Mouse (Mus musculus) liver, embryonic 11.5 days (tissue): ENCODE measurements around the gene Fam69a. TPM values are rescaled to one million over a fixed set of nuclear protein-coding genes. Genes with fewer than 3 reads are reported as not detected.

ENCODE experiments used
- ATAC-seq: fragments of 200-750 bp; cut with Nextera tagmentation; replicated peaks from 2 replicates; pipeline ENCODE4 v1.8.0; 2017; ENCODE audit warnings: moderate number of reproducible peaks, mild to moderate bottlenecking, moderate TSS enrichment, moderate library complexity; ENCODE audit not compliant: low FRiP score
- DNase-seq: peaks from one replicate; pipeline ENCODE4 v3.0.0-alpha.2; 2017; ENCODE audit warnings: low spot score
- H3K27ac ChIP-seq: fragments of 300-500 bp; sonication (generic); 2 replicates; pipeline ENCODE4 v1.5.1; 2014; ENCODE audit warnings: mild to moderate bottlenecking, low read depth, low read length, control low read depth
- H3K27me3 ChIP-seq: fragments of 300-500 bp; sonication (generic); replicated peaks from 2 replicates; pipeline ENCODE4 v1.6.1; 2014; ENCODE audit warnings: low read length, mixed read lengths; ENCODE audit not compliant: control insufficient read depth, insufficient read depth
- H3K36me3 ChIP-seq: fragments of 300-500 bp; sonication (generic); 2 replicates; pipeline ENCODE4 v1.6.1; 2014; ENCODE audit warnings: mild to moderate bottlenecking, low read length, moderate library complexity, mixed read lengths; ENCODE audit not compliant: control insufficient read depth, insufficient read depth
- H3K4me1 ChIP-seq: fragments of 300-500 bp; sonication (generic); replicated peaks from 2 replicates; pipeline ENCODE4 v1.6.1; 2014; ENCODE audit warnings: low read length, mixed read lengths; ENCODE audit not compliant: control insufficient read depth, insufficient read depth
- H3K4me2 ChIP-seq: fragments of 300-500 bp; sonication (generic); 2 replicates; pipeline ENCODE4 v1.6.1; 2014; ENCODE audit warnings: mild to moderate bottlenecking, control low read depth, moderate library complexity
- H3K4me3 ChIP-seq: fragments of 300-500 bp; sonication (generic); 2 replicates; pipeline ENCODE4 v1.5.1; 2014; ENCODE audit warnings: low read depth, low read length, control low read depth
- H3K9ac ChIP-seq: fragments of 300-500 bp; sonication (generic); 2 replicates; pipeline ENCODE4 v1.6.1; 2014; ENCODE audit warnings: low read depth, low read length, control low read depth
- H3K9me3 ChIP-seq: fragments of 300-500 bp; sonication (generic); 2 replicates; pipeline ENCODE4 v1.6.1; 2016; ENCODE audit warnings: low read length, inconsistent platforms, mixed read lengths; ENCODE audit not compliant: control insufficient read depth
- WGBS: fragments of 180-500 bp; shearing (Covaris S2); extraction: QIAGEN DNeasy Blood & Tissue Kit; methylation state at CpG from one replicate; pipeline ENCODE4 v1.1.7; 2014; 5-methylcytosine and 5-hydroxymethylcytosine counted together
- polyA plus RNA-seq: library from polyadenylated mRNA; unstranded; fragments of >200 nt; fragmentation: Nextera tagmentation; extraction: Ambion mirVana; gene quantifications from 2 replicates; pipeline ENCODE4 v1.2.1, GENCODE M21; 2014

Gene Fam69a
- polyA plus RNA-seq, 1 experiment from 2014 or later: 20.6 TPM

- DNase-seq (no peak), ATAC-seq (peak; percentile 72)
- 58% methylated on average over 10 of the region's 10 CpGs for WGBS
- no peak overlapping the region; the same call in 1 of the 2 replicates for H3K27ac ChIP-seq
- H3K9ac ChIP-seq: peak overlapping the region; percentile 16; the same call in 1 of the 2 replicates
- H3K9me3 ChIP-seq: no peaks in the 10 kb centered on the region
- H3K4me1 ChIP-seq: peaks cover 5% of the 10 kb centered on the region; the same call in 1 of the 2 replicates
- H3K27me3 ChIP-seq: no peaks in the 10 kb centered on the region
- no peaks in the 10 kb centered on the region for H3K36me3 ChIP-seq
- no peak overlapping the region for H3K4me3 ChIP-seq
- H3K4me2 ChIP-seq: no peak overlapping the region
These were observed 51.9 kb downstream of the Fam69a start for GRCm38 (mm10) chr5:107934770-107935543.

GRCm38 (mm10) chr5:107933202-107933974 is 53.5 kb downstream of the Fam69a start:
- Histone ChIP-seq H3K27me3 (no peaks in the 10 kb centered on the region), H3K27ac (no peak overlapping the region), H3K4me2 (no peak overlapping the region), H3K9ac (no peak overlapping the region), H3K4me1 (peaks cover 5% of the 10 kb centered on the region; the same call in 1 of the 2 replicates), H3K36me3 (no peaks in the 10 kb centered on the region), H3K9me3 (no peaks in the 10 kb centered on the region), H3K4me3 (no peak overlapping the region)
- DNase-seq (no peak), ATAC-seq (no peak)
- WGBS: 87% methylated on average over 4 of the region's 4 CpGs

- no peak overlapping the region for H3K4me2 ChIP-seq
- no peak for DNase-seq
- no peaks in the 10 kb centered on the region for H3K27me3 ChIP-seq
- WGBS: 34% methylated on average over 2 of the region's 2 CpGs
- no peak overlapping the region for H3K4me3 ChIP-seq
- H3K9me3 ChIP-seq: no peaks in the 10 kb centered on the region
- no peak overlapping the region for H3K27ac ChIP-seq
- no peak overlapping the region for H3K9ac ChIP-seq
- ATAC-seq: no peak
- H3K36me3 ChIP-seq: no peaks in the 10 kb centered on the region
- H3K4me1 ChIP-seq: peaks cover 5% of the 10 kb centered on the region; the same call in 1 of the 2 replicates
These were observed 54.3 kb downstream of the Fam69a start for GRCm38 (mm10) chr5:107932556-107932955.

- no peak overlapping the region for H3K4me3 ChIP-seq
- no peaks in the 10 kb centered on the region for H3K36me3 ChIP-seq
- no peak overlapping the region for H3K9ac ChIP-seq
- ATAC-seq (no peak), DNase-seq (no peak)
- H3K27me3 ChIP-seq: no peaks in the 10 kb centered on the region
- no peak overlapping the region for H3K4me2 ChIP-seq
- no peak overlapping the region for H3K27ac ChIP-seq
- H3K9me3 ChIP-seq: no peaks in the 10 kb centered on the region
- no peaks in the 10 kb centered on the region; the same call in 1 of the 2 replicates for H3K4me1 ChIP-seq
- 48% methylated on average over 11 of the region's 11 CpGs for WGBS
These were observed 60.2 kb downstream of the Fam69a start for GRCm38 (mm10) chr5:107926550-107927249.

- no peak for ATAC-seq
- DNase-seq: no peak
- no peak overlapping the region for H3K27ac ChIP-seq
- H3K36me3 ChIP-seq: no peaks in the 10 kb centered on the region
- no peak overlapping the region for H3K4me2 ChIP-seq
- H3K4me1 ChIP-seq: no peaks in the 10 kb centered on the region; the same call in 1 of the 2 replicates
- no peaks in the 10 kb centered on the region for H3K9me3 ChIP-seq
- H3K9ac ChIP-seq: no peak overlapping the region
- 86% methylated on average over 8 of the region's 8 CpGs for WGBS
- no peaks in the 10 kb centered on the region for H3K27me3 ChIP-seq
- H3K4me3 ChIP-seq: no peak overlapping the region
These were observed 62.3 kb downstream of the Fam69a start for GRCm38 (mm10) chr5:107924564-107924963.

- WGBS: 76% methylated on average over 1 of the region's 1 CpGs
- no peak for ATAC-seq
These were observed 64.0 kb downstream of the Fam69a start for GRCm38 (mm10) chr5:107922836-107923235.

GRCm38 (mm10) chr5:107921400-107922252 is 65.3 kb downstream of the Fam69a start:
- WGBS: 78% methylated on average over 2 of the region's 2 CpGs
- Histone ChIP-seq H3K36me3 (no peaks in the 10 kb centered on the region; the same call in 1 of the 2 replicates), H3K4me1 (no peaks in the 10 kb centered on the region; the same call in 1 of the 2 replicates), H3K4me3 (no peak overlapping the region), H3K9me3 (no peaks in the 10 kb centered on the region), H3K4me2 (no peak overlapping the region), H3K27ac (no peak overlapping the region), H3K9ac (no peak overlapping the region), H3K27me3 (no peaks in the 10 kb centered on the region)
- ATAC-seq (peak; percentile 58), DNase-seq (no peak)

More at GRCm38 (mm10) chr5:107922836-107923235, 64.0 kb downstream of the Fam69a start:
- no peaks in the 10 kb centered on the region for H3K27me3 ChIP-seq
- no peak overlapping the region; the same call in 1 of the 2 replicates for H3K4me2 ChIP-seq
- H3K27ac ChIP-seq: no peak overlapping the region
- DNase-seq: no peak
- H3K4me1 ChIP-seq: no peaks in the 10 kb centered on the region; the same call in 1 of the 2 replicates
- H3K9me3 ChIP-seq: no peaks in the 10 kb centered on the region
- H3K4me3 ChIP-seq: no peak overlapping the region
- H3K36me3 ChIP-seq: no peaks in the 10 kb centered on the region; the same call in 1 of the 2 replicates
- H3K9ac ChIP-seq: no peak overlapping the region
